Mouse (Mus musculus): ENCODE results near the gene Dock7.

The Dock7 gene

GRCm38 (mm10) chr4:99121123-99121755 lies 524 bp upstream of the Dock7 start:
- no peak for DNase-seq (ENCODE audit: low spot score)

- DNase-seq (ENCODE audit: low spot score), result no peak
Measured at GRCm38 (mm10) chr4:99119051-99119450, 1.7 kb downstream of the Dock7 start.

- no peak for DNase-seq (ENCODE audit: low spot score)
Measured at GRCm38 (mm10) chr4:99115797-99116196, 4.9 kb downstream of the Dock7 start.

- DNase-seq (ENCODE audit: low spot score), result no peak
Measured at GRCm38 (mm10) chr4:99111670-99112069, 9.0 kb downstream of the Dock7 start.

GRCm38 (mm10) chr4:99108817-99109216 lies 11.9 kb downstream of the Dock7 start:
- DNase-seq (ENCODE audit: low spot score), result no peak

GRCm38 (mm10) chr4:99102846-99103245 lies 17.9 kb downstream of the Dock7 start:
- no peak for DNase-seq (ENCODE audit: low spot score)

- DNase-seq (ENCODE audit: low spot score), result no peak
Measured at GRCm38 (mm10) chr4:99100724-99101123, 20.0 kb downstream of the Dock7 start.

GRCm38 (mm10) chr4:99091777-99092176 lies 28.9 kb downstream of the Dock7 start:
- no peak for DNase-seq (ENCODE audit: low spot score)

- DNase-seq (ENCODE audit: low spot score), result no peak
Measured at GRCm38 (mm10) chr4:99091151-99091701, 29.5 kb downstream of the Dock7 start.

GRCm38 (mm10) chr4:99087760-99088485 lies 32.8 kb downstream of the Dock7 start:
- DNase-seq (ENCODE audit: low spot score), result no peak

- DNase-seq (ENCODE audit: low spot score), result no peak
Measured at GRCm38 (mm10) chr4:99083862-99084261, 36.9 kb downstream of the Dock7 start.

GRCm38 (mm10) chr4:99081169-99081568 lies 39.5 kb downstream of the Dock7 start:
- DNase-seq (ENCODE audit: low spot score), result no peak

- no peak for DNase-seq (ENCODE audit: low spot score)
Measured at GRCm38 (mm10) chr4:99078005-99078404, 42.7 kb downstream of the Dock7 start.

- DNase-seq (ENCODE audit: low spot score), result no peak
Measured at GRCm38 (mm10) chr4:99068806-99069205, 51.9 kb downstream of the Dock7 start.

- no peak for DNase-seq (ENCODE audit: low spot score)
Measured at GRCm38 (mm10) chr4:99064524-99064923, 56.2 kb downstream of the Dock7 start.

GRCm38 (mm10) chr4:99048581-99048980 lies 72.1 kb downstream of the Dock7 start:
- DNase-seq (ENCODE audit: low spot score), result no peak

GRCm38 (mm10) chr4:99046471-99046870 lies 74.2 kb downstream of the Dock7 start:
- DNase-seq (ENCODE audit: low spot score), result no peak

- DNase-seq (ENCODE audit: low spot score), result no peak
Measured at GRCm38 (mm10) chr4:99044854-99045253, 75.9 kb downstream of the Dock7 start.

- no peak for DNase-seq (ENCODE audit: low spot score)
Measured at GRCm38 (mm10) chr4:99032921-99033320, 87.8 kb downstream of the Dock7 start.

- DNase-seq (ENCODE audit: low spot score), result no peak
Measured at GRCm38 (mm10) chr4:99030686-99031085, 90.0 kb downstream of the Dock7 start, which contains the start of gene Angptl3. TSS of gene Angptl3 (plus strand) at chr4:99030954.

- DNase-seq (ENCODE audit: low spot score), result no peak
Measured at GRCm38 (mm10) chr4:99028377-99028776, 92.3 kb downstream of the Dock7 start.

- no peak for DNase-seq (ENCODE audit: low spot score)
Measured at GRCm38 (mm10) chr4:99022221-99022620, 98.5 kb downstream of the Dock7 start.

- DNase-seq (ENCODE audit: low spot score), result no peak
Measured at GRCm38 (mm10) chr4:99011039-99011438, 109.7 kb downstream of the Dock7 start.

Data from urinary bladder, postnatal 10 days (tissue).